Mouse (Mus musculus) heart, postnatal 36 days (tissue): ENCODE measurements at regions not wholly inside any gene's neighbourhood (a gene's known extent, or its start where the extent isn't known, plus 50 kb on each side); places are given as distances from the start of the nearest gene placed in this dataset.

Experiments
- DNase-seq, 2 experiments: peaks; one replicate each; pipeline ENCODE4 v3.0.0; 2021 to 2022
- intact Hi-C: fragments of 180-260 bp; cut with DNase I; formaldehyde crosslinking; loops from one replicate; pipeline ENCODE4 v1.15.1; 2025

- DNase-seq, result peak; percentile 37 to 51
- intact Hi-C loops, result loop anchor here (2.0 kb wide), 1 partner anchor 62 kb away; no protein-coding TSS in a partner anchor
Measured at GRCm38 (mm10) chr2:167826922-167827703, 104.7 kb upstream of the Ptpn1 start.

GRCm38 (mm10) chr2:167823513-167823912, 108.3 kb upstream of the Ptpn1 start:
- intact Hi-C loops, result no loop called here
- DNase-seq, result peak; percentile 47 to 53

- intact Hi-C loops, result no loop called here
- DNase-seq, result no peak
Measured at GRCm38 (mm10) chr2:167823044-167823443, 108.8 kb upstream of the Ptpn1 start.

- no peak for DNase-seq
- intact Hi-C loops, result no loop called here
Measured at GRCm38 (mm10) chr2:167821186-167821585, 110.7 kb upstream of the Ptpn1 start.

- intact Hi-C loops, result no loop called here
- DNase-seq, result peak in 1 of 2 experiments; percentile 52
Measured at GRCm38 (mm10) chr2:167818799-167819198, 113.1 kb upstream of the Ptpn1 start.

- intact Hi-C loops, result no loop called here
- no peak for DNase-seq
Measured at GRCm38 (mm10) chr2:167817030-167817429, 114.8 kb upstream of the Ptpn1 start.

- DNase-seq, result no peak
- intact Hi-C loops, result no loop called here
Measured at GRCm38 (mm10) chr2:167815123-167815522, 116.7 kb upstream of the Ptpn1 start.

- intact Hi-C loops, result no loop called here
- DNase-seq, result no peak
Measured at GRCm38 (mm10) chr2:167809256-167809655, 119.6 kb upstream of the Tmem189 start.

- DNase-seq, result no peak
- intact Hi-C loops, result no loop called here
Measured at GRCm38 (mm10) chr2:167805629-167806304, 116.1 kb upstream of the Tmem189 start.

- intact Hi-C loops, result no loop called here
- no peak for DNase-seq
Measured at GRCm38 (mm10) chr2:167804493-167805227, 115.0 kb upstream of the Tmem189 start.

GRCm38 (mm10) chr2:167802494-167802893, 112.9 kb upstream of the Tmem189 start:
- intact Hi-C loops, result no loop called here
- no peak for DNase-seq

GRCm38 (mm10) chr2:167801389-167801788, 111.8 kb upstream of the Tmem189 start:
- intact Hi-C loops, result no loop called here
- DNase-seq, result no peak

GRCm38 (mm10) chr2:167800648-167801245, 111.1 kb upstream of the Tmem189 start:
- intact Hi-C loops, result no loop called here
- no peak for DNase-seq

- DNase-seq, result no peak
- intact Hi-C loops, result no loop called here
Measured at GRCm38 (mm10) chr2:167799629-167800387, 110.2 kb upstream of the Tmem189 start.

GRCm38 (mm10) chr2:167798969-167799513, 109.4 kb upstream of the Tmem189 start:
- intact Hi-C loops, result no loop called here
- no peak for DNase-seq

- peak; percentile 48 to 52 for DNase-seq
- intact Hi-C loops, result no loop called here
Measured at GRCm38 (mm10) chr2:167798076-167798782, 108.6 kb upstream of the Tmem189 start.

GRCm38 (mm10) chr2:167795491-167795890, 105.9 kb upstream of the Tmem189 start:
- intact Hi-C loops, result no loop called here
- DNase-seq, result no peak

- intact Hi-C loops, result no loop called here
Measured at GRCm38 (mm10) chr2:167793916-167794315, 104.3 kb upstream of the Tmem189 start.

GRCm38 (mm10) chr2:167792753-167793152, 103.1 kb upstream of the Tmem189 start:
- no peak for DNase-seq
- intact Hi-C loops, result no loop called here

More at GRCm38 (mm10) chr2:167793916-167794315, 104.3 kb upstream of the Tmem189 start:
- no peak for DNase-seq
